Mouse (Mus musculus) ES-Bruce4 (cell line): ENCODE results near the gene Rab1b. TPM values are rescaled to one million over a fixed set of nuclear protein-coding genes. Genes with fewer than 3 reads are reported as not detected.
A peak's percentile ranks its signal among the peaks of the same experiment; 100 is the strongest.

Source experiments
- H3K27ac ChIP-seq: 2 replicates; pipeline ENCODE4 v1.5.1; 2012; ENCODE audit warnings: low read length, inconsistent platforms; ENCODE audit not compliant: insufficient read depth
- H3K27me3 ChIP-seq: 2 replicates; pipeline ENCODE4 v1.6.1; 2012; ENCODE audit warnings: mild to moderate bottlenecking, low read length, inconsistent platforms; ENCODE audit not compliant: control insufficient read depth, poor library complexity, insufficient read depth, severe bottlenecking
- H3K36me3 ChIP-seq: 2 replicates; pipeline ENCODE4 v1.6.1; 2012; ENCODE audit warnings: inconsistent platforms, mild to moderate bottlenecking, low read length, moderate library complexity; ENCODE audit not compliant: control insufficient read depth, poor library complexity, insufficient read depth, severe bottlenecking
- H3K4me1 ChIP-seq: one replicate; pipeline ENCODE4 v1.8.1; 2011; ENCODE audit warnings: low read length; ENCODE audit not compliant: control insufficient read depth, insufficient read depth
- H3K4me3 ChIP-seq: 2 replicates; pipeline ENCODE4 v1.5.1; 2011; ENCODE audit warnings: low read depth, mild to moderate bottlenecking, low read length
- H3K9ac ChIP-seq: 2 replicates; pipeline ENCODE4 v1.6.1; 2012; ENCODE audit warnings: low read depth, mild to moderate bottlenecking, inconsistent platforms; ENCODE audit not compliant: poor library complexity, severe bottlenecking
- H3K9me3 ChIP-seq: replicated peaks from 2 replicates; pipeline ENCODE4 v1.6.1; 2012; ENCODE audit warnings: mild to moderate bottlenecking, low read length, inconsistent platforms; ENCODE audit not compliant: control insufficient read depth, poor library complexity, insufficient read depth, severe bottlenecking
- CTCF ChIP-seq: IDR thresholded peaks from one replicate; pipeline ENCODE4 v1.8.1; 2011; ENCODE audit warnings: low read depth, low read length
- EP300 ChIP-seq: IDR thresholded peaks from 2 replicates; pipeline ENCODE4 v1.6.1; 2011; ENCODE audit warnings: low read depth, low read length; ENCODE audit not compliant: insufficient read depth
- POLR2A ChIP-seq: IDR thresholded peaks from one replicate; pipeline ENCODE4 v1.8.1; 2011; ENCODE audit warnings: low read length; ENCODE audit not compliant: insufficient read depth
- polyA plus RNA-seq: library from polyadenylated mRNA; stranded (reverse); fragments of >200 nt; gene quantifications from 2 replicates; pipeline ENCODE4 v1.2.4, GENCODE M21; 2011; ENCODE audit warnings: low read depth; ENCODE audit not compliant: missing spikeins, insufficient read depth, insufficient read length

The Rab1b gene
- polyA plus RNA-seq, 1 experiment = 70.5 TPM

DNA sequence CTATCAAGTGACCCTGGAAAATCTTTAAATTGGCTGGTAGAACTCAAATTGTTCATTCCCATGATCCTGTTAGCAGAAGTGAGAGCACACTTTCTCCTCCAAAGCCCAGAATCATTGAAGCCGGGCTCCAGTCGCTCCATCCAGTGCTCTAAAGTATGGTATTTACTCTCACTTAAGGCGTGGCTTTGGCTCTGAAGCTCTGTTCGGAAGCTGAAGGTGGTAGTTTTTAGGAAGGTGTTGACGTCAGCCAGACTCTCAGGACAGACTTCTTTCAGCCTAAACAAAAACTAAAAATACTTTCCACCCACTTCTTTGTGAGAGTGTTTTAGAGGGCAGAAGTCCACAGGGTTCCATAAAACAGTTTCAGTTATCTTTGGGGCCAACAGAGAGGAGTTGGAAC is 33.4 kb downstream of the Rab1b start:
- Histone ChIP-seq H3K27ac (no peak overlapping the region), H3K4me1 (no peaks in the 10 kb centered on the region), H3K4me3 (no peak overlapping the region), H3K9ac (no peak overlapping the region), H3K27me3 (no peaks in the 10 kb centered on the region), H3K36me3 (no peaks in the 10 kb centered on the region), H3K9me3 (no peaks in the 10 kb centered on the region)
- TF ChIP-seq EP300 (no peak), POLR2A (no peak), CTCF (no peak)

- Histone ChIP-seq H3K4me3 (peak overlapping the region; percentile 72), H3K36me3 (no peaks in the 10 kb centered on the region), H3K4me1 (no peaks in the 10 kb centered on the region), H3K27me3 (no peaks in the 10 kb centered on the region), H3K9ac (peak overlapping the region; percentile 24; the same call in 1 of the 2 replicates), H3K9me3 (no peaks in the 10 kb centered on the region), H3K27ac (peak overlapping the region; percentile 83)
- no peak for TF ChIP-seq EP300
- no peak for TF ChIP-seq POLR2A
- peak; percentile 46 for TF ChIP-seq CTCF
Measured at GRCm38 (mm10) chr19:5073028-5073427, 33.8 kb downstream of the Rab1b start.

DNA sequence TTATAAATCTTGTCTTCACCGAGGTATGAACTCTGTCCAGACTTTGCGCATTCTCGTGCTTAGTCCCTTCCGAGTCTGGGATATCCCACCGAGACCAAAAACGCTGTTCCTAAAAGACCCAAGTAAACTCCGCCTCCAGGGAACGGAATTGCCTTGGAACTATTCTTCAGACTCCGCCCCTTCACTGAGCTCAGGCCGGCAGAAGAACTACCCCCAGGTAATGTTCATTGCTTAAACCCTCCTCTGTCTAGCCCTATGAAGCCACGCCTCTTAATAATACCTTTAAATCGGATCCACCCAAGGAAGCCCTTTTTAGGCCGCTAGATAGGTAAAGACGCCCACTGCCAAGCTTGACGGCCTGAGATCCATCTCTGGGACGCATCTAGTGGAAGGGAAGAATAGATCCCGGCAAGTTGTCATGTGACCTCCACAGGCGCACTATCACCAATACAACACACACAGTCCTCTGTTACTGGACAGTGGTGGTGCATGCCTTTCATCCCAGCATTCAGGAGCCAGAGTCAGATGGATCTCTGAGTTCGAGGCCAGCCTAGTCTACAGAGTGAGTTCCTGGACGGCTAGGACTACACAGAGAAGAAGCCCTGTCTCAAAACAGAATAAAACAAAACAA is 34.4 kb downstream of the Rab1b start:
- Histone ChIP-seq H3K27me3 (no peaks in the 10 kb centered on the region), H3K36me3 (no peaks in the 10 kb centered on the region), H3K4me3 (peak overlapping the region; percentile 72), H3K9ac (peak overlapping the region; percentile 24; the same call in 1 of the 2 replicates), H3K9me3 (no peaks in the 10 kb centered on the region), H3K4me1 (no peaks in the 10 kb centered on the region), H3K27ac (peak overlapping the region; percentile 83)
- no peak for TF ChIP-seq POLR2A
- no peak for TF ChIP-seq EP300
- no peak for TF ChIP-seq CTCF

GRCm38 (mm10) chr19:5071545-5072369 is 35.1 kb downstream of the Rab1b start:
- Histone ChIP-seq H3K36me3 (no peaks in the 10 kb centered on the region), H3K27ac (peak overlapping the region; percentile 83), H3K27me3 (no peaks in the 10 kb centered on the region), H3K4me1 (peaks cover 6% of the 10 kb centered on the region), H3K9me3 (no peaks in the 10 kb centered on the region), H3K9ac (peak overlapping the region; percentile 74), H3K4me3 (peak overlapping the region; percentile 78)
- TF ChIP-seq EP300 (0 out of 2 replicates have a peak, but pooled peaks have one; percentile 34), CTCF (no peak), POLR2A (peak; percentile 12)

DNA sequence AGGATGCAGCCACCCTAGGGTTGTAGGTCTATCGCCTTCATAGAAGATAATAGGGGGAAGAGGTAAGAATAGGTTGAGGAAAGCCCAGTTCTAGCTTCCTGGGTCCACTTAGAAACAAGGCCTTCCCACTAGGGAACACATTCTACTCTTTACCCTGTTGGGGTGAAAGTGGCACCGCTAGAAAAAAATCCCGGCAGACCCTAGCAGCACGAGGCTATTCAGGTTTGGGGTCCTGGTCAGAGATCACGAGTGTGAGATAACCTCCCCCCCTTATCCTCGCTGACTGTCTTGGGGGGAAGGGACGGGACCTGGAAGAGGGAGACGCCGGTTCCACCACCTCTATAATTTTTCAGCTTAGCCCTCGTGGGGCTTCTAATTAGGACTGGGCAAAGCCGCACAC is 35.8 kb downstream of the Rab1b start:
- peak overlapping the region; percentile 78; the same call in 1 of the 2 replicates for H3K4me3 ChIP-seq
- no peak for TF ChIP-seq EP300
- no peak for TF ChIP-seq POLR2A
- no peak for TF ChIP-seq CTCF
- H3K27ac ChIP-seq = peak overlapping the region; percentile 48; the same call in 1 of the 2 replicates
- no peaks in the 10 kb centered on the region for H3K9me3 ChIP-seq
- peaks cover 6% of the 10 kb centered on the region for H3K4me1 ChIP-seq
- peak overlapping the region; percentile 74 for H3K9ac ChIP-seq
- H3K27me3 ChIP-seq = no peaks in the 10 kb centered on the region
- no peaks in the 10 kb centered on the region for H3K36me3 ChIP-seq

DNA sequence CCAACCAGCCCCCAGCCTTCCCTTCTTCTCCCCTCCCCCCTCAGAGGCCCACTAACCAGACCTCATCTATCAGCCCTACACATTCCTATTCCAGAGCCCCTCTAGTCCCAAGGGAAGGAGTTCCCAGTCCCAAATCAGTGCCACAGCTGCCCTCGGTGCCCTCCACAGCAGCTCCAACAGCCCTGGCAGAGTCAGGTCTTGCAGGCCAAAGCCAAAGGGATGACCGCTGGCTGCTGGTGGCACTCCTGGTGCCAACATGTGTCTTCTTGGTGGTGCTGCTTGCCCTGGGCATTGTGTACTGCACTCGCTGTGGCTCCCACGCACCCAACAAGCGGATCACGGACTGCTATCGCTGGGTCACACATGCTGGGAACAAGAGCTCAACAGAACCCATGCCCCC is 36.9 kb downstream of the Rab1b start:
- H3K27ac ChIP-seq = no peak overlapping the region

More for the DNA sequence above, 36.9 kb downstream of the Rab1b start:
- peaks cover 6% of the 10 kb centered on the region for H3K4me1 ChIP-seq
- no peaks in the 10 kb centered on the region for H3K27me3 ChIP-seq
- no peaks in the 10 kb centered on the region for H3K36me3 ChIP-seq
- H3K4me3 ChIP-seq = no peak overlapping the region
- no peak overlapping the region for H3K9ac ChIP-seq
- TF ChIP-seq POLR2A = no peak
- TF ChIP-seq CTCF = no peak
- no peak for TF ChIP-seq EP300
- no peaks in the 10 kb centered on the region for H3K9me3 ChIP-seq
